Mouse (Mus musculus) liver, embryonic 16.5 days (tissue): Measurements from ENCODE around the gene Ryr2. TPM values are rescaled to one million over a fixed set of nuclear protein-coding genes. Genes with fewer than 3 reads are reported as not detected.
"Not testable (repeated sequence)": the region's sequence is repeated elsewhere in the genome, so short reads cannot be mapped to it uniquely, and the experiment has no call there.

ENCODE experiments used
- ATAC-seq: fragments of 200-750 bp; cut with Nextera tagmentation; 2 replicates; pipeline ENCODE4 v1.8.0; 2017; ENCODE audit warnings: low read depth, mild to moderate bottlenecking, moderate number of reproducible peaks, moderate library complexity
- H3K27ac ChIP-seq: fragments of 300-500 bp; sonication (generic); 2 replicates; pipeline ENCODE4 v1.5.1; 2014; ENCODE audit warnings: mild to moderate bottlenecking, low read length
- H3K27me3 ChIP-seq: fragments of 300-500 bp; sonication (generic); 2 replicates; pipeline ENCODE4 v1.6.1; 2014; ENCODE audit warnings: low read depth, low read length, mixed read lengths; ENCODE audit not compliant: control insufficient read depth, insufficient read depth
- H3K36me3 ChIP-seq: fragments of 300-500 bp; sonication (generic); 2 replicates; pipeline ENCODE4 v1.6.1; 2014; ENCODE audit warnings: mild to moderate bottlenecking; ENCODE audit not compliant: control insufficient read depth, insufficient read depth
- H3K4me1 ChIP-seq: fragments of 300-500 bp; sonication (generic); 2 replicates; pipeline ENCODE4 v1.6.1; 2014; ENCODE audit warnings: low read depth, low read length, mixed read lengths; ENCODE audit not compliant: control insufficient read depth
- H3K4me2 ChIP-seq: fragments of 300-500 bp; sonication (generic); 2 replicates; pipeline ENCODE4 v1.6.1; 2014; ENCODE audit warnings: low read depth, low read length, mixed read lengths
- H3K4me3 ChIP-seq: fragments of 300-500 bp; sonication (generic); 2 replicates; pipeline ENCODE4 v1.5.1; 2014; ENCODE audit warnings: low read depth, mild to moderate bottlenecking, low read length
- H3K9ac ChIP-seq: fragments of 300-500 bp; sonication (generic); 2 replicates; pipeline ENCODE4 v1.6.1; 2014; ENCODE audit warnings: low read depth, low read length
- H3K9me3 ChIP-seq: fragments of 300-500 bp; sonication (generic); replicated peaks from 2 replicates; pipeline ENCODE4 v1.6.1; 2016; ENCODE audit warnings: low read length; ENCODE audit not compliant: control insufficient read depth
- WGBS: fragments of 180-500 bp; shearing (Covaris S2); extraction: QIAGEN DNeasy Blood & Tissue Kit; methylation state at CpG from one replicate; pipeline ENCODE4 v1.1.7; 2014; ENCODE audit not compliant: insufficient replicate concordance; 5-methylcytosine and 5-hydroxymethylcytosine counted together
- polyA plus RNA-seq: library from polyadenylated mRNA; unstranded; fragments of >200 nt; fragmentation: Nextera tagmentation; extraction: Ambion mirVana; gene quantifications from 2 replicates; pipeline ENCODE4 v1.2.1, GENCODE M21; 2015

Ryr2 gene
- polyA plus RNA-seq, 1 experiment from 2014 or later: 0.24 TPM

DNA sequence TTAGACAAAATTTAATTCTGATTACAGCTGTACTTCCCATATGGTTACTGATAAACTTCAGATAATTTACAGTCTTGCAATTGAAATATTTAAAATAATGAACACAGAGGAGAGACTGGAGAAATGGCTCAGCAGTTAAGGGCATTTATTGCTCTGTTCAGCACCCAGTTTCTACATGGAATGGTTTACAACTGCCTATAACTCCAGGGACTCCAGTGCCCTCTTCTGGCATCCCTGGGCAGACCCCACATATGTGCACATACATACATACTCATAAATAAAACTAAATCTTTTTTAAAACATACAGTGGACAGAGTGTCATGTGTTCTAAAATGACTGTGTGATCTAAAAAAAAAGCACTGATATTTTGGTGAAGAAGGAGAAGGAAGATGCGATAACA is 262.9 kb downstream of the Ryr2 start:
- H3K9ac ChIP-seq: no peak overlapping the region
- H3K4me2 ChIP-seq: no peak overlapping the region
- H3K36me3 ChIP-seq: no peaks in the 10 kb centered on the region
- 91% methylated on average over 1 of the region's 1 CpGs for WGBS
- no peak overlapping the region for H3K4me3 ChIP-seq
- H3K9me3 ChIP-seq: no peaks in the 10 kb centered on the region
- peak; percentile 59 for ATAC-seq
- H3K27ac ChIP-seq: no peak overlapping the region
- no peaks in the 10 kb centered on the region for H3K27me3 ChIP-seq
- peaks cover under 1% of the 10 kb centered on the region for H3K4me1 ChIP-seq

DNA sequence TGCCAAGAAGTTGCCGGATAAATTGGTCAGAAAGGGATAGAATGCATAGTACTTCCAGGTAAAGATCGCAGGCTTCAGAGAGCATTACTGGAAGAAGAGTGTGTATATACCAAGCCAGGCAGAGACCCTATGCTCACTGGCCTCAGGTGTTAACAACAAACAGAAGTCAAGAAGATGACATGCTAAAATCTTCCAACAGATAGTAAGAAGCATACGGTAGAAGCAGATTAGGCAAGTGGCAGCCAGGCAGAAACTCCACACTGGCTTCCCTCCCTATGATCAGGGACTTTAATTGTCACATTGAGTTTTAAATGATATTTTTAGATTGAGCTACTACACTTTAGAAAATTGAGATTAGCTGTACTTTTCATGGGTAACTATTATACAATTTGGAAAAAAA is 268.9 kb downstream of the Ryr2 start:
- H3K9ac ChIP-seq: no peak overlapping the region
- H3K36me3 ChIP-seq: no peaks in the 10 kb centered on the region
- H3K27ac ChIP-seq: peak overlapping the region; percentile 83
- 63% methylated on average over 3 of the region's 3 CpGs for WGBS
- H3K4me1 ChIP-seq: peaks cover 28% of the 10 kb centered on the region
- no peaks in the 10 kb centered on the region for H3K9me3 ChIP-seq
- H3K27me3 ChIP-seq: no peaks in the 10 kb centered on the region
- peak overlapping the region; percentile 32; the same call in 1 of the 2 replicates for H3K4me2 ChIP-seq
- ATAC-seq: peak; percentile 68
- no peak overlapping the region for H3K4me3 ChIP-seq

DNA sequence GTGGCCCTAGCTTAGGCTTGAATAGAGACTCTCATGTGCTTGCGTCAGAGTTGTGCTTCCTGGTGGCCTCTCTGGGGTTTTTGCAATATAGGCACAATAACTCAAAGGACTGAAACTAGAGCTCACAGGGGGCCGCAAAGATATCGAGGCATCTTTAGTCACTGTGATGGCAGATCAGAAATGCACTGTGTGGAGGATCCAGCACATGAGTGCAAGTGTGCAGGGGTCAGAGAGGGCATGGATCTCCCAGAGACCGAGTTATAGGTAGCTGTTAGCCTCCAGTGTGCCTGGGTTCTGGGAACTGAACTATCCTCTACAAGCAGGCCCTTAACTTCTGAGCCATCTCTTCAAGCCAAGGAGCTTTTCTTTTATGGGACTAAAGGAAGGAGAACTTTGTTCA is 269.6 kb downstream of the Ryr2 start:
- Histone ChIP-seq H3K27me3 (no peaks in the 10 kb centered on the region), H3K4me2 (peak overlapping the region; percentile 40; the same call in 1 of the 2 replicates), H3K36me3 (no peaks in the 10 kb centered on the region), H3K4me3 (no peak overlapping the region), H3K9me3 (no peaks in the 10 kb centered on the region), H3K9ac (no peak overlapping the region), H3K4me1 (peaks cover 28% of the 10 kb centered on the region), H3K27ac (peak overlapping the region; percentile 83)
- WGBS: 20% methylated on average over 4 of the region's 4 CpGs
- ATAC-seq: peak; percentile 23; the same call in 1 of the 2 replicates

DNA sequence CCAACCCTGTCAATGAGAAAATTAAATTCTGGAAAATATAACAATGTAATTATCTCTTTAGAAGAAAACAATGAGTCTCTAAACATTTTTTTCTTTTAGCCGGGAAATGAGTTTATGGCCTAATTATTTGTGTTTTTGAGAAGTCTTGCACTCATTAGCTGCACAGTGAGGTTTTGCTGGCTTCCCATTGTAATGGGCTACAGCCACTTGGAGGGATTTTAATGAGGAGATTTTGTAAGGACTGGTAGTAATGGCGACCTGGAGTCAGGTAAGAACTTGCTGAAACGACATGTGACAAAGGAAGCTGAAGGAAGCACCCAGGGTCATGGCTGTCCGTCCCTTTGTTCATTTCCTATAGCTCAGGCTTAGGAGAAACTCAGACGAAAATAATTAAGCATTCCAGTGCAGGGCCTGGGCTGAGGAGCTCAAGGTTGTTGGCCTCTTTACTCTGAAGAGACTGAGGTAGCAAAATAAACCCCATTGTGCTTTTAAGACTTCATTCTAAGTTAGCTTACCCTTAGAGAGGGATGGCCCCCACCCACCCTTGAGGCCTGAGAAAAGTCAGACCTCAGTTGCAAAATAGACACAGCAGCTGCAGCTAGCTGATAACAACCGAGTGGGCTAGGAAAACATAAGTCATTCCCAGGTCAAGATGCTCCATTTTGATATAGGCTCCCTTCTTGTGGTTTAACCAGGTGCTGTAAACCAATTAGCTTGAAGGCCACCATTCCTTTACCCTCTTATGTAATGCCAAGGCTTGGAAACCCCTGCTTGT is 270.3 kb downstream of the Ryr2 start:
- ATAC-seq: peak; percentile 92
- Histone ChIP-seq H3K27ac (peak overlapping the region; percentile 84), H3K9ac (peak overlapping the region; percentile 0; the same call in 1 of the 2 replicates), H3K4me1 (peaks cover 28% of the 10 kb centered on the region), H3K9me3 (no peaks in the 10 kb centered on the region), H3K36me3 (no peaks in the 10 kb centered on the region), H3K4me3 (no peak overlapping the region), H3K27me3 (no peaks in the 10 kb centered on the region), H3K4me2 (peak overlapping the region; percentile 40)
- WGBS: 27% methylated on average over 6 of the region's 6 CpGs

DNA sequence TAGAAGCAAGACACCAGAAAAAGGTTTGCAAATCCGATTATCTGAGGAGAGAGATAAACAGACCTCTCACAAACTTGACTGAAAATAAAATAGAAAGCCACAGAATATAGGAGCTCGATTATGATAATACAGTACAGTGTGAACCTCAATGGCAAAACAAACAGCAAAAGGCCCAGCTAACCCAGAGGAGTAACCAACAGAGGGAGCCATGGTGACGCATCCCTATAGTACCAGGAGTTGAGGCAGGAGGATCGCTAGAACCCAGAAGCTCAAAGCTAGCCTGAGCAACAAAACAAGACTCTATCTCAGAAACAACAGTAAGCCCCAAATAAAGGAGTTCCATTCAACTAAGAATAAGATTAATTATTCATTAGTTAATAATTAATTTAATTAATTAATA is 275.5 kb downstream of the Ryr2 start:
- 57% methylated on average over 4 of the region's 4 CpGs for WGBS
- ATAC-seq: peak; percentile 38; the same call in 1 of the 2 replicates
- peaks cover 4% of the 10 kb centered on the region for H3K4me1 ChIP-seq

DNA sequence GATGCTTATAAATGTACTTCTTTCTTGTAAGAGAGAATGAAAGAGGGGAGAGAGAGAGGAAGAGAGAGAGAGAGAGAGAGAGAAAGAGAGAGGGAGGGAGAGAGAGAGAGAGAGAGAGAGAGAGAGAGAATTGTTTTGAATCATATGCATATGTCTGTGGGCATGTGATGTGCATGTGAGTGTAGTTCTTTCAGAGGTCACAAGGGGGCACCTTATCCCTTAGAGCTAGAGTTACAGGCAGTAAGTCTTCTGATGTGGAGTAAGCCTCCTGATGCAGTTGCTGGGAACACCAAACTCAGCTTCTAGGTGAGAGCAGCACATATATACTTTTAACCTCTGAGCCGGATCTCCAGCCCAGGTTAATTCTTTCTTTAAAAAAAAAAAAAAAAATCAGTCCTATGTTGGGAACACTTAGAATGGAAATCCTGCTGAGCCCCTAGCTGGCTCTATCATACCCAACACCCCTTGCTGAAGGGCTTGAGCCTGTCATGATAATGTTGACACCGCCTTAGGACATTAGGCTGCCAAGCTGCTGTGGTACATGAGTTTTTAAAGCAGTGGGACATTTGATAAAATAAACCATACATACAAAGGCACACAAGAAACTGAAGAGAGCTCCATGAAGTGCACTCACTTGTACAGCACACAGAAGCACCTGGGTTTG is 281.1 kb downstream of the Ryr2 start:
- 60% methylated on average over 2 of the region's 2 CpGs for WGBS
- H3K27me3 ChIP-seq: no peaks in the 10 kb centered on the region
- no peaks in the 10 kb centered on the region for H3K9me3 ChIP-seq
- H3K27ac ChIP-seq: no peak overlapping the region
- H3K9ac ChIP-seq: no peak overlapping the region
- H3K36me3 ChIP-seq: no peaks in the 10 kb centered on the region
- ATAC-seq: peak; percentile 59
- no peaks in the 10 kb centered on the region for H3K4me1 ChIP-seq
- no peak overlapping the region for H3K4me3 ChIP-seq
- H3K4me2 ChIP-seq: no peak overlapping the region

More for the DNA sequence above, 275.5 kb downstream of the Ryr2 start:
- Histone ChIP-seq H3K36me3 (no peaks in the 10 kb centered on the region), H3K4me2 (no peak overlapping the region), H3K27ac (no peak overlapping the region), H3K9me3 (no peaks in the 10 kb centered on the region), H3K27me3 (no peaks in the 10 kb centered on the region), H3K9ac (no peak overlapping the region), H3K4me3 (no peak overlapping the region)

DNA sequence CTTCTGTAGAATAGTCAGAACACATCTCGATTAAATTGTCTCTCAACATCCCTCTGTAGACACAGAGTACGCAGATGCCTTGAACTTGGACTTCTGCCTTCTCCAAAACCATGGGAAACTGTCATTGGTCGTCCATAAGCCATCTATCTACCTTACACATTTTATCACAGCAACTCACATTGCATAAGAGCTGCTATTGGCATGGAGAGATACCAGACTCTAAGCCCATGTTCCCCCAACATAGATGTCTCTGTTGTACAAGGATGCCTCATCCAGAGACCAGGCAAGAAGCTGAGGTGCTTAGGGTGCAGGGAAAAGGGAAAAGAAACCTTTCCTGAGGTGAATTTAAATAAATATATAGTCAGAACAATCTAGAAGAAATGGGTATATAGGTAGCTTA is 288.0 kb downstream of the Ryr2 start:
- Histone ChIP-seq H3K9ac (no peak overlapping the region), H3K27ac (no peak overlapping the region), H3K4me1 (no peaks in the 10 kb centered on the region), H3K4me2 (no peak overlapping the region), H3K9me3 (no peaks in the 10 kb centered on the region), H3K36me3 (no peaks in the 10 kb centered on the region), H3K27me3 (no peaks in the 10 kb centered on the region), H3K4me3 (no peak overlapping the region)
- ATAC-seq: peak; percentile 69
- WGBS: 45% methylated on average over 3 of the region's 3 CpGs

DNA sequence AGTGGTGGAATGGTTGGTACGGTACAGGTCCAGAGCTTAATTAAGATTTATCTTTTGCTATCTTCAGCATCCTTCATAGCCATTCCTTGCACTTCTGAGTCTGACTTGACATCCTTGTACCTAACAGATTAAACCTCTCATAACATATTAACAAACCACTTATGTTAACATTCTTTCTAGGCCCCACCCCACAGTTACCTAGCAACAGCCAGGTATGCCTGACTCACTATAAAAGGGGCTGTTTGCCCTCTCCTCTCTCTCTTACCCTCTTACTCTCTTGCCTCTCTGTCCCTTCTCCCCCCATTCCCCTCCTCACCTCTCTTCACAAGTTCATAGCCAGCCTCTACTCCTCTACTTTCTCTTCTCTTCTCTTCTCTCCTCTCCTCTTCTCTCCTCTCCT is 297.4 kb downstream of the Ryr2 start:
- not testable (repeated sequence) for ATAC-seq

DNA sequence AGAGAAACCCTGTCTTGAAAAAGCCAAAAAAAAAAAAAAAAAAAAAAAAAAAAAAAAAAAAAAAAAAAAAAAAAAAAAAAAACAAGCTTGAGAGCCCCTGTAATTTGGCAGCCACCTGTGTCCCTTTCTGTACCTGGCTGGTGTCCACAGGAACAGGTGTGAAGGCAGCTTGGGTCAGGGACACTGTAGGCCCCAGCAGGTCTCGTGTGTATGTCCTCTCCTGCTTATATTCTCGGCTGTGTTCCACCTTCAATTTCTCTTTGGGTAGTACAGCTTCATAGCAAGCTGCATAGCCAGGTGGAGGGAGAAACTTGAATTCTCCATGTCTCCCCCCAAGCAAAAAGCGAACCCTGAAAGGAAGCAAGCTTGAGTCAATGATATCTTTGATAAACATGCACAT is 314.2 kb downstream of the Ryr2 start:
- Histone ChIP-seq H3K4me2 (no peak overlapping the region), H3K4me3 (no peak overlapping the region), H3K27me3 (no peaks in the 10 kb centered on the region), H3K9me3 (no peaks in the 10 kb centered on the region), H3K36me3 (no peaks in the 10 kb centered on the region), H3K4me1 (no peaks in the 10 kb centered on the region), H3K9ac (no peak overlapping the region), H3K27ac (no peak overlapping the region)
- ATAC-seq: no peak
- WGBS: 46% methylated on average over 3 of the region's 3 CpGs

More for the DNA sequence above, 297.4 kb downstream of the Ryr2 start:
- H3K27ac ChIP-seq, H3K4me2 ChIP-seq, H3K27me3 ChIP-seq, H3K4me1 ChIP-seq, H3K9ac ChIP-seq, H3K36me3 ChIP-seq, H3K9me3 ChIP-seq, H3K4me3 ChIP-seq: not testable (repeated sequence)
- WGBS: 75% methylated on average over 1 of the region's 1 CpGs
